Mouse (Mus musculus) limb, embryonic 14.5 days (tissue): ENCODE data around the gene Ptprt. TPM values are rescaled to one million over a fixed set of nuclear protein-coding genes. Genes with fewer than 3 reads are reported as not detected.

Experiments
- ATAC-seq: fragments of 200-750 bp; cut with Nextera tagmentation; 2 replicates; pipeline ENCODE4 v1.8.0; 2017; ENCODE audit warnings: low read depth, moderate number of reproducible peaks, moderate TSS enrichment; ENCODE audit not compliant: low FRiP score
- DNase-seq: peaks from one replicate; pipeline ENCODE4 v3.0.0-alpha.2; 2015; ENCODE audit warnings: low spot score
- H3K27ac ChIP-seq: fragments of 300-500 bp; sonication (generic); replicated peaks from 2 replicates; pipeline ENCODE4 v1.5.1; 2014; ENCODE audit warnings: low read depth, mild to moderate bottlenecking, low read length, moderate library complexity, mixed read lengths
- H3K27me3 ChIP-seq: fragments of 300-500 bp; sonication (generic); 2 replicates; pipeline ENCODE4 v1.6.1; 2014; ENCODE audit warnings: low read length, mixed read lengths; ENCODE audit not compliant: control insufficient read depth, insufficient read depth
- H3K36me3 ChIP-seq: fragments of 300-500 bp; sonication (generic); 2 replicates; pipeline ENCODE4 v1.6.1; 2014; ENCODE audit warnings: mild to moderate bottlenecking, low read length, moderate library complexity, mixed read lengths; ENCODE audit not compliant: control insufficient read depth, insufficient read depth
- H3K4me1 ChIP-seq: fragments of 300-500 bp; sonication (generic); 2 replicates; pipeline ENCODE4 v1.6.1; 2014; ENCODE audit warnings: antibody characterized with exemption, low read length, mixed read lengths; ENCODE audit not compliant: control insufficient read depth, insufficient read depth
- H3K4me2 ChIP-seq: fragments of 300-500 bp; sonication (generic); replicated peaks from 2 replicates; pipeline ENCODE4 v1.6.1; 2014; ENCODE audit warnings: low read depth, mild to moderate bottlenecking, low read length, moderate library complexity; ENCODE audit not compliant: severe bottlenecking
- H3K4me3 ChIP-seq: fragments of 300-500 bp; sonication (generic); replicated peaks from 2 replicates; pipeline ENCODE4 v1.5.1; 2014; ENCODE audit warnings: low read length
- H3K9ac ChIP-seq: fragments of 300-500 bp; sonication (generic); 2 replicates; pipeline ENCODE4 v1.6.1; 2014; ENCODE audit warnings: mild to moderate bottlenecking, low read depth, low read length, moderate library complexity; ENCODE audit not compliant: severe bottlenecking
- H3K9me3 ChIP-seq: fragments of 300-500 bp; sonication (generic); 2 replicates; pipeline ENCODE4 v1.6.1; 2016; ENCODE audit warnings: low read length; ENCODE audit not compliant: control insufficient read depth
- POLR2A ChIP-seq: fragments of 200-500 bp; IDR thresholded peaks from 2 replicates; pipeline ENCODE4 v1.8.0; 2012; ENCODE audit warnings: inconsistent platforms, mild to moderate bottlenecking, moderate library complexity, borderline replicate concordance; ENCODE audit not compliant: insufficient read depth, insufficient read length; ENCODE audit errors: extremely low read depth
- WGBS: fragments of 180-500 bp; shearing (Covaris S2); extraction: QIAGEN DNeasy Blood & Tissue Kit; methylation state at CpG from one replicate; pipeline ENCODE4 v1.1.7; 2014; 5-methylcytosine and 5-hydroxymethylcytosine counted together
- polyA plus RNA-seq, 2 experiments: library from polyadenylated mRNA; depleted of rRNA in 1 of 2; stranded (reverse) in 1 of 2; unstranded in 1 of 2; fragments of >200 nt; fragmentation: Nextera tagmentation in 1 of 2; extraction: Ambion mirVana in 1 of 2; gene quantifications; 2 replicates each; pipeline versions ENCODE4 v1.2.1 to v1.2.3; 2012 to 2014

Ptprt gene
- polyA plus RNA-seq, 2 experiments = 2.2 to 3.1 TPM

- Histone ChIP-seq H3K4me3 (no peak overlapping the region), H3K9me3 (no peaks in the 10 kb centered on the region), H3K36me3 (no peaks in the 10 kb centered on the region), H3K27me3 (no peaks in the 10 kb centered on the region), H3K27ac (no peak overlapping the region), H3K4me1 (no peaks in the 10 kb centered on the region), H3K9ac (no peak overlapping the region), H3K4me2 (no peak overlapping the region)
- WGBS = 52% methylated on average over 4 of the region's 4 CpGs
- ATAC-seq (no peak), DNase-seq (no peak)
- TF ChIP-seq POLR2A = no peak
Observed at GRCm38 (mm10) chr2:161865231-161865630, 795.7 kb downstream of the Ptprt start.

GRCm38 (mm10) chr2:161858813-161859212 is 802.1 kb downstream of the Ptprt start:
- H3K4me1 ChIP-seq = no peaks in the 10 kb centered on the region
- DNase-seq (no peak), ATAC-seq (no peak)
- no peak for TF ChIP-seq POLR2A
- 91% methylated on average over 1 of the region's 1 CpGs for WGBS
- no peaks in the 10 kb centered on the region for H3K9me3 ChIP-seq
- H3K9ac ChIP-seq = no peak overlapping the region
- no peak overlapping the region for H3K4me3 ChIP-seq
- H3K36me3 ChIP-seq = no peaks in the 10 kb centered on the region
- no peak overlapping the region for H3K27ac ChIP-seq
- no peaks in the 10 kb centered on the region for H3K27me3 ChIP-seq
- H3K4me2 ChIP-seq = no peak overlapping the region

- DNase-seq = no peak
- no peak for TF ChIP-seq POLR2A
- Histone ChIP-seq H3K27me3 (no peaks in the 10 kb centered on the region), H3K9ac (no peak overlapping the region), H3K4me3 (no peak overlapping the region), H3K4me1 (no peaks in the 10 kb centered on the region), H3K4me2 (no peak overlapping the region), H3K36me3 (no peaks in the 10 kb centered on the region), H3K27ac (no peak overlapping the region), H3K9me3 (no peaks in the 10 kb centered on the region)
- 49% methylated on average over 1 of the region's 1 CpGs for WGBS
- no peak for ATAC-seq
Observed at GRCm38 (mm10) chr2:161858361-161858760, 802.6 kb downstream of the Ptprt start.

- Histone ChIP-seq H3K4me2 (no peak overlapping the region), H3K9ac (no peak overlapping the region), H3K4me1 (no peaks in the 10 kb centered on the region), H3K27me3 (no peaks in the 10 kb centered on the region), H3K9me3 (no peaks in the 10 kb centered on the region), H3K4me3 (no peak overlapping the region), H3K36me3 (no peaks in the 10 kb centered on the region), H3K27ac (no peak overlapping the region)
- no peak for ATAC-seq
- 89% methylated on average over 4 of the region's 4 CpGs for WGBS
- no peak for TF ChIP-seq POLR2A
- no peak for DNase-seq
Observed at GRCm38 (mm10) chr2:161835001-161835400, 825.9 kb downstream of the Ptprt start.

- no peak overlapping the region for H3K4me2 ChIP-seq
- no peaks in the 10 kb centered on the region for H3K4me1 ChIP-seq
- no peaks in the 10 kb centered on the region for H3K27me3 ChIP-seq
- H3K36me3 ChIP-seq = no peaks in the 10 kb centered on the region
- ATAC-seq (no peak), DNase-seq (no peak)
- H3K27ac ChIP-seq = no peak overlapping the region
- 79% methylated on average over 2 of the region's 2 CpGs for WGBS
- no peaks in the 10 kb centered on the region for H3K9me3 ChIP-seq
- no peak overlapping the region for H3K4me3 ChIP-seq
- H3K9ac ChIP-seq = no peak overlapping the region
- no peak for TF ChIP-seq POLR2A
Observed at GRCm38 (mm10) chr2:161833846-161834245, 827.1 kb downstream of the Ptprt start.

GRCm38 (mm10) chr2:161813326-161813725 is 847.6 kb downstream of the Ptprt start:
- Histone ChIP-seq H3K4me2 (no peak overlapping the region), H3K27ac (no peak overlapping the region), H3K27me3 (no peaks in the 10 kb centered on the region), H3K9ac (no peak overlapping the region), H3K36me3 (no peaks in the 10 kb centered on the region), H3K4me3 (no peak overlapping the region), H3K4me1 (no peaks in the 10 kb centered on the region), H3K9me3 (no peaks in the 10 kb centered on the region)
- no peak for DNase-seq
- ATAC-seq = no peak
- TF ChIP-seq POLR2A = no peak
- WGBS = 80% methylated on average over 1 of the region's 1 CpGs
